Mouse (Mus musculus) spleen, adult 2 months (tissue): ENCODE results near the gene Rasgrp3. TPM values are rescaled to one million over a fixed set of nuclear protein-coding genes. Genes with fewer than 3 reads are reported as not detected.
"Not testable (repeated sequence)": the region's sequence is repeated elsewhere in the genome, so short reads cannot be mapped to it uniquely, and the experiment has no call there.

Experiments
- DNase-seq, 2 experiments: peaks; one replicate each; pipeline versions ENCODE4 v3.0.0 to v3.0.0-alpha.2; 2012 to 2021; ENCODE audit warnings: low spot score in 2 of 2, low read depth in 1 of 2
- H3K27ac ChIP-seq: fragments of 200-500 bp; 2 replicates; pipeline ENCODE4 v1.5.1; 2012; ENCODE audit warnings: low read length, inconsistent platforms; ENCODE audit not compliant: insufficient read depth
- H3K27me3 ChIP-seq: fragments of 200-500 bp; 2 replicates; pipeline ENCODE4 v1.6.1; 2012; ENCODE audit warnings: mild to moderate bottlenecking, moderate library complexity, low read length, inconsistent platforms; ENCODE audit not compliant: control insufficient read depth, insufficient read depth
- H3K36me3 ChIP-seq: fragments of 200-500 bp; 2 replicates; pipeline ENCODE4 v1.6.1; 2012; ENCODE audit warnings: mild to moderate bottlenecking, low read length, inconsistent platforms; ENCODE audit not compliant: control insufficient read depth, insufficient read depth
- H3K4me1 ChIP-seq: fragments of 200-500 bp; 2 replicates; pipeline ENCODE4 v1.6.1; 2011; ENCODE audit warnings: inconsistent platforms; ENCODE audit not compliant: control insufficient read depth, insufficient read depth, insufficient read length
- H3K4me3 ChIP-seq: fragments of 200-500 bp; 2 replicates; pipeline ENCODE4 v1.5.1; 2011; ENCODE audit warnings: mild to moderate bottlenecking, inconsistent platforms; ENCODE audit not compliant: insufficient read depth, insufficient read length; ENCODE audit errors: extremely low read depth
- CTCF ChIP-seq: fragments of 200-500 bp; IDR thresholded peaks from 2 replicates; pipeline ENCODE4 v1.5.1; 2011; ENCODE audit warnings: mild to moderate bottlenecking, inconsistent platforms; ENCODE audit not compliant: insufficient read depth, insufficient read length, insufficient replicate concordance; ENCODE audit errors: extremely low read depth
- POLR2A ChIP-seq: fragments of 200-500 bp; IDR thresholded peaks from 2 replicates; pipeline ENCODE4 v1.6.1; 2011; ENCODE audit warnings: low read depth, low read length, inconsistent platforms
- WGBS: fragments of 180-500 bp; shearing (Covaris S2); methylation state at CpG from one replicate; pipeline ENCODE4 v1.1.7; 2018; 5-methylcytosine and 5-hydroxymethylcytosine counted together
- polyA plus RNA-seq: library from polyadenylated mRNA; depleted of rRNA; stranded (reverse); fragments of >200 nt; gene quantifications from 2 replicates; pipeline ENCODE4 v1.2.3, GENCODE M21; 2012

The Rasgrp3 gene
- polyA plus RNA-seq, 1 experiment: 9.8 TPM

GRCm38 (mm10) chr17:75441260-75441830 is 5.6 kb downstream of the Rasgrp3 start:
- WGBS: 92% methylated on average over 5 of the region's 5 CpGs
- DNase-seq: no peak
- no peak for TF ChIP-seq CTCF
- no peak for TF ChIP-seq POLR2A
- H3K27me3 ChIP-seq: no peaks in the 10 kb centered on the region
- no peak overlapping the region for H3K4me3 ChIP-seq
- no peak overlapping the region for H3K27ac ChIP-seq
- H3K36me3 ChIP-seq: no peaks in the 10 kb centered on the region
- peaks cover 15% of the 10 kb centered on the region for H3K4me1 ChIP-seq

GRCm38 (mm10) chr17:75442352-75442751 is 6.7 kb downstream of the Rasgrp3 start:
- no peaks in the 10 kb centered on the region for H3K27me3 ChIP-seq
- H3K27ac ChIP-seq: no peak overlapping the region
- peaks cover 12% of the 10 kb centered on the region for H3K4me1 ChIP-seq
- no peak for DNase-seq
- H3K36me3 ChIP-seq: no peaks in the 10 kb centered on the region
- 79% methylated on average over 8 of the region's 8 CpGs for WGBS
- H3K4me3 ChIP-seq: no peak overlapping the region
- TF ChIP-seq CTCF: no peak
- TF ChIP-seq POLR2A: no peak

- no peak for TF ChIP-seq POLR2A
- TF ChIP-seq CTCF: no peak
- DNase-seq: peak; percentile 48 to 74
- peak overlapping the region; percentile 66 for H3K27ac ChIP-seq
- H3K36me3 ChIP-seq: no peaks in the 10 kb centered on the region
- WGBS: 42% methylated on average over 6 of the region's 6 CpGs
- H3K27me3 ChIP-seq: no peaks in the 10 kb centered on the region
- H3K4me1 ChIP-seq: peaks cover 12% of the 10 kb centered on the region
- H3K4me3 ChIP-seq: no peak overlapping the region
Observed at GRCm38 (mm10) chr17:75443064-75443621, 7.4 kb downstream of the Rasgrp3 start.

GRCm38 (mm10) chr17:75448257-75448656 is 12.6 kb downstream of the Rasgrp3 start:
- 92% methylated on average over 3 of the region's 3 CpGs for WGBS
- DNase-seq: no peak
- Histone ChIP-seq H3K36me3 (no peaks in the 10 kb centered on the region), H3K4me1 (peaks cover 2% of the 10 kb centered on the region), H3K4me3 (no peak overlapping the region), H3K27ac (no peak overlapping the region), H3K27me3 (no peaks in the 10 kb centered on the region)
- TF ChIP-seq CTCF: no peak
- no peak for TF ChIP-seq POLR2A

GRCm38 (mm10) chr17:75449022-75449421 is 13.3 kb downstream of the Rasgrp3 start:
- no peak for TF ChIP-seq CTCF
- TF ChIP-seq POLR2A: no peak
- 35% methylated on average over 1 of the region's 1 CpGs for WGBS

GRCm38 (mm10) chr17:75452313-75452712 is 16.6 kb downstream of the Rasgrp3 start:
- no peaks in the 10 kb centered on the region for H3K36me3 ChIP-seq
- no peak for DNase-seq
- no peak overlapping the region for H3K27ac ChIP-seq
- WGBS: 84% methylated on average over 4 of the region's 4 CpGs
- H3K27me3 ChIP-seq: no peaks in the 10 kb centered on the region
- H3K4me1 ChIP-seq: no peaks in the 10 kb centered on the region
- no peak overlapping the region for H3K4me3 ChIP-seq
- no peak for TF ChIP-seq POLR2A
- TF ChIP-seq CTCF: no peak

More at GRCm38 (mm10) chr17:75449022-75449421, 13.3 kb downstream of the Rasgrp3 start:
- Histone ChIP-seq H3K36me3 (no peaks in the 10 kb centered on the region), H3K27ac (no peak overlapping the region), H3K27me3 (no peaks in the 10 kb centered on the region), H3K4me1 (no peaks in the 10 kb centered on the region), H3K4me3 (no peak overlapping the region)
- DNase-seq: no peak

- TF ChIP-seq POLR2A: no peak
- TF ChIP-seq CTCF: no peak
- H3K27ac ChIP-seq: no peak overlapping the region
- H3K27me3 ChIP-seq: no peaks in the 10 kb centered on the region
- no peaks in the 10 kb centered on the region for H3K4me1 ChIP-seq
- no peak for DNase-seq
- H3K4me3 ChIP-seq: no peak overlapping the region
- H3K36me3 ChIP-seq: no peaks in the 10 kb centered on the region
Observed at GRCm38 (mm10) chr17:75453639-75454038, 17.9 kb downstream of the Rasgrp3 start.

GRCm38 (mm10) chr17:75456096-75456495 is 20.4 kb downstream of the Rasgrp3 start:
- not testable (repeated sequence) for H3K27ac ChIP-seq, H3K36me3 ChIP-seq, H3K4me1 ChIP-seq, DNase-seq, H3K27me3 ChIP-seq, H3K4me3 ChIP-seq
- WGBS: 90% methylated on average over 9 of the region's 9 CpGs
